Mouse (Mus musculus) limb, embryonic 15.5 days (tissue): ENCODE measurements around the gene Amz1. TPM values are rescaled to one million over a fixed set of nuclear protein-coding genes. Genes with fewer than 3 reads are reported as not detected.

ENCODE experiments used
- ATAC-seq: fragments of 200-750 bp; cut with Nextera tagmentation; 2 replicates; pipeline ENCODE4 v1.8.0; 2017; ENCODE audit warnings: low read depth, moderate TSS enrichment; ENCODE audit not compliant: insufficient number of reproducible peaks, low FRiP score, low TSS enrichment
- H3K27ac ChIP-seq: fragments of 300-500 bp; sonication (generic); 2 replicates; pipeline ENCODE4 v1.5.1; 2015; ENCODE audit warnings: moderate library complexity, mild to moderate bottlenecking, inconsistent platforms
- H3K27me3 ChIP-seq: fragments of 300-500 bp; sonication (generic); 2 replicates; pipeline ENCODE4 v1.6.1; 2015; ENCODE audit warnings: inconsistent platforms
- H3K36me3 ChIP-seq: fragments of 300-500 bp; sonication (generic); 2 replicates; pipeline ENCODE4 v1.6.1; 2015; ENCODE audit warnings: inconsistent platforms
- H3K4me1 ChIP-seq: fragments of 300-500 bp; sonication (generic); 2 replicates; pipeline ENCODE4 v1.6.1; 2015; ENCODE audit warnings: inconsistent platforms
- H3K4me2 ChIP-seq: fragments of 300-500 bp; sonication (generic); 2 replicates; pipeline ENCODE4 v1.6.1; 2015; ENCODE audit warnings: mild to moderate bottlenecking, inconsistent platforms
- H3K4me3 ChIP-seq: fragments of 300-500 bp; sonication (generic); 2 replicates; pipeline ENCODE4 v1.5.1; 2015; ENCODE audit warnings: mild to moderate bottlenecking, inconsistent platforms
- H3K9ac ChIP-seq: fragments of 300-500 bp; sonication (generic); 2 replicates; pipeline ENCODE4 v1.6.1; 2015; ENCODE audit warnings: inconsistent platforms
- H3K9me3 ChIP-seq: fragments of 300-500 bp; sonication (generic); 2 replicates; pipeline ENCODE4 v1.6.1; 2016; ENCODE audit warnings: inconsistent platforms
- WGBS: fragments of 180-500 bp; shearing (Covaris S2); methylation state at CpG from one replicate; pipeline ENCODE4 v1.1.7; 2015; 5-methylcytosine and 5-hydroxymethylcytosine counted together
- polyA plus RNA-seq: library from polyadenylated mRNA; unstranded; fragments of >200 nt; fragmentation: Nextera tagmentation; extraction: Ambion mirVana; gene quantifications from 2 replicates; pipeline ENCODE4 v1.2.1, GENCODE M21; 2015

Amz1 gene
- polyA plus RNA-seq, 1 experiment from 2014 or later: 1.5 TPM

- no peaks in the 10 kb centered on the region for H3K36me3 ChIP-seq
- H3K9me3 ChIP-seq: no peaks in the 10 kb centered on the region
- no peak overlapping the region for H3K4me2 ChIP-seq
- 81% methylated on average over 17 of the region's 17 CpGs for WGBS
- no peaks in the 10 kb centered on the region for H3K27me3 ChIP-seq
- H3K27ac ChIP-seq: no peak overlapping the region
- no peak overlapping the region for H3K4me3 ChIP-seq
- no peak overlapping the region for H3K9ac ChIP-seq
- H3K4me1 ChIP-seq: no peaks in the 10 kb centered on the region
- ATAC-seq: no peak
These were observed 3.2 kb downstream of the Amz1 start for GRCm38 (mm10) chr5:140726946-140727740.

- no peak overlapping the region for H3K4me2 ChIP-seq
- no peak overlapping the region for H3K9ac ChIP-seq
- no peak for ATAC-seq
- H3K4me3 ChIP-seq: no peak overlapping the region
- H3K4me1 ChIP-seq: peaks cover 9% of the 10 kb centered on the region
- no peaks in the 10 kb centered on the region for H3K36me3 ChIP-seq
- peaks cover 17% of the 10 kb centered on the region for H3K27me3 ChIP-seq
- 83% methylated on average over 11 of the region's 11 CpGs for WGBS
- no peaks in the 10 kb centered on the region for H3K9me3 ChIP-seq
- H3K27ac ChIP-seq: no peak overlapping the region
These were observed 7.3 kb downstream of the Amz1 start for GRCm38 (mm10) chr5:140731040-140731797.

DNA sequence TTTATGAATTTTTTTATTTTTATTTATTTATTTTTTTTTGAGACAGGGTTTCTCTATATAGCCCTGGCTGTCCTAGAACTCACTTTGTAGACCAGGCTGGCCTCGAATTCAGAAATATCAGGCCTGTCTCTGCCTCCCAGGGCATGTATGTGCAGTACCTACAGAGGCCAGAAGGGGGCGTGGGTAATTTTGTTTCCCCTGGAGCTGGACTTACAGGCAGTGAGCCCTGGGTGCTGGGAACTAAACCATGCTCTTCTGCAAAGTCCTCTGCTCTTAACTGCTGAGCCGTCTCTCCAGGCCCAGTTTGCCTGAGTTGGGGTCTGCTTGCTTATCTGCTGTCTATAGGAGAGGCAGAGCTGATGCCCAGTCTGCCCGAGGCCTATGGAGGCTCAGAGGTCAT, 8.3 kb downstream of the Amz1 start:
- H3K4me1 ChIP-seq: peaks cover 9% of the 10 kb centered on the region
- 65% methylated on average over 4 of the region's 4 CpGs for whole genome bisulfite sequencing
- no peaks in the 10 kb centered on the region for H3K36me3 ChIP-seq
- peaks cover 27% of the 10 kb centered on the region for H3K27me3 ChIP-seq
- no peak for ATAC-seq
- H3K4me3 ChIP-seq: no peak overlapping the region
- no peaks in the 10 kb centered on the region for H3K9me3 ChIP-seq
- no peak overlapping the region for H3K9ac ChIP-seq
- H3K4me2 ChIP-seq: no peak overlapping the region
- no peak overlapping the region for H3K27ac ChIP-seq

DNA sequence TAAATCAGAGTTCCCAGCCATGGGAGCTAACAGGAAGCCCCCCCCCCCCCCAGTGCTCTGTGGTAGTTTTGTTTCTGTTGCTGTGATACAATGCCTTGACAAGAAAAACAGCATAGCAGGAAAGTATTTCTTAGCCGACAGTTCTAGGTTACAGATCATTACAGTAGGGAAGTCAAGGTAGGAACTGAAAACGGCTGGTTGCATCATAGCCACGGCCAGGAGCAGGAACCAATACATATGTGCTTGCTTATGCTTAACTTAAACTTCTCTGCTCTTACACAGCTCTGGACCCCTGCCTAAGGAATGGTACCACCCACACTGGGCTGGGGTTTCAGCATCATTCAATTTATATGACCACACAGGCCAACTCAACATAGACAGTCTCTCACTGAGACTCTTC, 9.4 kb downstream of the Amz1 start:
- Histone ChIP-seq H3K9me3 (no peaks in the 10 kb centered on the region), H3K4me3 (no peak overlapping the region), H3K27me3 (peaks cover 33% of the 10 kb centered on the region), H3K4me1 (peaks cover 9% of the 10 kb centered on the region), H3K9ac (no peak overlapping the region), H3K27ac (no peak overlapping the region), H3K36me3 (no peaks in the 10 kb centered on the region), H3K4me2 (no peak overlapping the region)
- WGBS: 61% methylated on average over 3 of the region's 3 CpGs
- ATAC-seq: no peak

DNA sequence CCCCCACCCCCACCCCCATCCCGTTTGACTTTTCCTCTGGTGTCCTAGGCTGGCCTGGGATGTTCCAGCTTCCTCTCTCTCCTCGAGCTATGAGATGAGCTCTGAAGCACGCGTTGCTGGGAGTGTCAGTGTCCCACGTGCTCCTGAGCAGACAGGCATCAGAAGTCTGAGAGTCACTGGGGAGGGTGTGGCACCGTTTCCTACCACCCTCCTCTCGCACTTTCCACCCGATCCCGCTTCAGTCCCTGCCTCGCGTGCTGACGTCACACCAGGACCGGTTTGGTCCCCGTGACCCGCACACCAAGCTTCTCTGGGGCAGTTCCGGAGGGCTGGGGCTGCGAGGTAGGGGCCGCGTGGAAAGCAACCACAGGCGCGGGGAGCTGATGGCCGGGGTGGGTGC, 11.4 kb downstream of the Amz1 start:
- Histone ChIP-seq H3K4me1 (peaks cover 9% of the 10 kb centered on the region), H3K4me2 (peak overlapping the region; percentile 69), H3K9ac (no peak overlapping the region), H3K36me3 (no peaks in the 10 kb centered on the region), H3K9me3 (no peaks in the 10 kb centered on the region), H3K27ac (no peak overlapping the region), H3K27me3 (peaks cover 33% of the 10 kb centered on the region), H3K4me3 (peak overlapping the region; percentile 33)
- no peak for ATAC-seq
- 2% methylated on average over 22 of the region's 22 CpGs for WGBS

DNA sequence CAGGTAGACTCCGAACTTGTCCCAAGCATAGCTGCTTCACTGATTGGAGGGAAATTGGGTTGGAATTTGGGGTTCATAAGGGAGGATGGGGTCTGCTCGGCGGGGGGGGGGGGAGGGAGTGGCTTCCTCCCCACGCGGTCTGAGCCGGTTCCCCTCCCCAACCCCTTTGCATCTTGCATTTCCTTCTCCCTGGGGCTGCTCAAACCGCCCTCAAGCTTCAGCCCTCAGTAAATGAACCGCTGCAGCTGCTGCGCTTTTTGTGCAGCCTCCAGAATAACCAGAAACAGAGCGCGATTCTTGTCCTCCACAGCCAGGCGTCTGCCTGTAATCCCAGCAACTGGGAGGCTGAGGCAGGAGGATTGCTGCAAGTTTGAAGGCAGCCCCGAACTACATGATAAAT, 12.2 kb downstream of the Amz1 start:
- Histone ChIP-seq H3K4me2 (no peak overlapping the region), H3K9ac (no peak overlapping the region), H3K4me3 (peak overlapping the region; percentile 33; the same call in 1 of the 2 replicates), H3K27me3 (peaks cover 33% of the 10 kb centered on the region), H3K36me3 (no peaks in the 10 kb centered on the region), H3K4me1 (peaks cover 9% of the 10 kb centered on the region), H3K27ac (no peak overlapping the region), H3K9me3 (no peaks in the 10 kb centered on the region)
- no peak for ATAC-seq
- 15% methylated on average over 13 of the region's 13 CpGs for WGBS

DNA sequence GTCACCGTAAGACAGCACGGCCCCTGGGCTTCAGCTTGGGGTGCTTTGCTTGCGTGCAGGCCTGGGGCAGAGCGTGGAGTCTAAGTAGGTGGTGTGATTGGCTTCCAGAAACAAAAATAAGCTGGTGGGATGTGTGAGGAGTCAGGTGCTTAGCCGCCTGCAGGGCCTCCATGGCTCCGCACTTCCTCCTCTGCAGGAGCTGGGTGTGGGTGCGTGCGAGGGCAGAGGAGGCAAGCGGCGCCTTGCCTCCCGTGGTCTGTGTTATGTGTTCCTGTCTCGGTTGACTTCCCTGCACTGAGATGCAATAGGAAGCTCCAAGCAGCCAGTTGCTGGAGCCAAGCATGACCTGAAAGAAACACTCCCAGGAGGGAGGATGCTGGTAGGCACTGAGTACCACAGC, 15.9 kb downstream of the Amz1 start:
- H3K9ac ChIP-seq: no peak overlapping the region
- ATAC-seq: no peak
- H3K27ac ChIP-seq: no peak overlapping the region
- H3K9me3 ChIP-seq: no peaks in the 10 kb centered on the region
- H3K4me3 ChIP-seq: no peak overlapping the region
- H3K27me3 ChIP-seq: peaks cover 27% of the 10 kb centered on the region
- no peaks in the 10 kb centered on the region for H3K36me3 ChIP-seq
- WGBS: 75% methylated on average over 12 of the region's 12 CpGs
- H3K4me2 ChIP-seq: no peak overlapping the region
- H3K4me1 ChIP-seq: peaks cover 12% of the 10 kb centered on the region

- Histone ChIP-seq H3K9ac (no peak overlapping the region), H3K27me3 (peaks cover 18% of the 10 kb centered on the region), H3K9me3 (no peaks in the 10 kb centered on the region), H3K36me3 (no peaks in the 10 kb centered on the region), H3K4me3 (no peak overlapping the region), H3K27ac (no peak overlapping the region), H3K4me1 (peaks cover 3% of the 10 kb centered on the region; the same call in 1 of the 2 replicates), H3K4me2 (no peak overlapping the region)
- no peak for ATAC-seq
- 76% methylated on average over 11 of the region's 11 CpGs for WGBS
These were observed 17.1 kb downstream of the Amz1 start for GRCm38 (mm10) chr5:140741040-140741439.

GRCm38 (mm10) chr5:140741877-140742276, 17.9 kb downstream of the Amz1 start:
- no peak overlapping the region for H3K4me2 ChIP-seq
- no peaks in the 10 kb centered on the region for H3K9me3 ChIP-seq
- no peak overlapping the region for H3K27ac ChIP-seq
- 0 out of 2 replicates have a peak, but pooled peaks cover 3% of the 10 kb centered on the region for H3K4me1 ChIP-seq
- peaks cover 9% of the 10 kb centered on the region for H3K27me3 ChIP-seq
- H3K4me3 ChIP-seq: no peak overlapping the region
- no peak overlapping the region for H3K9ac ChIP-seq
- no peak for ATAC-seq
- H3K36me3 ChIP-seq: no peaks in the 10 kb centered on the region

DNA sequence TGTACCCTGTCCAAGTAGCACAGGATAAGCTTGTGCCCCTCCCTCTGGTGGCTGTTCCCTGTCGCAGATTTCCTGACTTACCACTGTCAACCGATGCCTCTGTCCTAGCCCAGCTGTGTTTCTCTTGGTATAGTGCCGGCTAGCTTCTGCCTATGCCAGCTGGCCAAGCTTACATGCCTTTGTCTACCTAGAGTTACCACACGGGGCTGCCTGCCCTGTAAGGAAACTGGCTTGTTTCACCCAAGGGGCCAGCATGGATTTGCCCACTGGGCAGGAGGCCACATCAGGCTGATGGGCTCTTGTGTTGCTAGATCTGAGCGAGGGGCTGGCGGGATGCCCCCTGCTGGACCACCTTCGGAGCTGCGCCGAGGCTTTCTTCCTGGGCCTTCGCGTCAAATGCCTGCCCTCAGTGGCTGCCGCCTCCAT, 19.8 kb downstream of the Amz1 start:
- Histone ChIP-seq H3K4me1 (0 out of 2 replicates have a peak, but pooled peaks cover 5% of the 10 kb centered on the region), H3K36me3 (no peaks in the 10 kb centered on the region), H3K4me2 (no peak overlapping the region), H3K9me3 (no peaks in the 10 kb centered on the region), H3K27ac (no peak overlapping the region), H3K9ac (no peak overlapping the region), H3K4me3 (no peak overlapping the region), H3K27me3 (no peaks in the 10 kb centered on the region)
- no peak for ATAC-seq
- WGBS: 25% methylated on average over 12 of the region's 12 CpGs

- H3K27me3 ChIP-seq: no peaks in the 10 kb centered on the region
- H3K27ac ChIP-seq: no peak overlapping the region
- H3K9ac ChIP-seq: no peak overlapping the region
- no peak overlapping the region for H3K4me3 ChIP-seq
- H3K4me1 ChIP-seq: peaks cover 13% of the 10 kb centered on the region; the same call in 1 of the 2 replicates
- WGBS: 80% methylated on average over 10 of the region's 10 CpGs
- H3K9me3 ChIP-seq: no peaks in the 10 kb centered on the region; the same call in 1 of the 2 replicates
- H3K4me2 ChIP-seq: no peak overlapping the region
- H3K36me3 ChIP-seq: 0 out of 2 replicates have a peak, but pooled peaks cover 3% of the 10 kb centered on the region
- no peak for ATAC-seq
These were observed 24.5 kb downstream of the Amz1 start for GRCm38 (mm10) chr5:140748425-140748824.
